9 mouse cellular contexts compared by ENCODE assay signal in genomic region chr12:86827241-86827606, GRCm38 (mm10). TPM values are rescaled to one million over a fixed set of nuclear protein-coding genes. Genes with fewer than 3 reads are reported as not detected.
DNase-seq lines count a peak whose midpoint lies in the region; ATAC-seq lines count a peak whose summit lies in the region.
"Had no signal": no experiment of that assay in that cellular context is flagged by ENCODE, and none has a peak within 500 bp of the region (broad histone marks: within the 10 kb centered on the region; RNA-seq: fewer than 3 reads in every experiment).

No protein-coding gene starts in this region.

- H3K36me3 ChIP-seq in heart, embryonic 14.5 days (ENCODE audit: control insufficient read depth, insufficient read depth, low read length): no peaks in the 10 kb centered on the region
- no peaks in the 10 kb centered on the region for H3K36me3 ChIP-seq in embryonic facial prominence, embryonic 10.5 days (replicated peaks)
- no peaks in the 10 kb centered on the region for H3K36me3 ChIP-seq in forebrain, embryonic 15.5 days
- H3K36me3 ChIP-seq in midbrain, embryonic 12.5 days: no peaks in the 10 kb centered on the region
- H3K36me3 ChIP-seq: intestine, embryonic 15.5 days had no signal

- no peaks in the 10 kb centered on the region for H3K27me3 ChIP-seq in heart, embryonic 14.5 days (ENCODE audit: control insufficient read depth, insufficient read depth, low read length)
- H3K27me3 ChIP-seq in embryonic facial prominence, embryonic 10.5 days (replicated peaks; ENCODE audit: low read depth, poor library complexity, severe bottlenecking): peaks cover 26% of the 10 kb centered on the region
- H3K27me3 ChIP-seq in forebrain, embryonic 15.5 days: no peaks in the 10 kb centered on the region
- peaks cover 12% of the 10 kb centered on the region; the same call in 1 of the 2 replicates for H3K27me3 ChIP-seq in midbrain, embryonic 12.5 days
- H3K27me3 ChIP-seq: intestine, embryonic 15.5 days had no signal

- 0 out of 2 replicates have a peak overlapping the region, but pooled peaks have one; percentile 1 for H3K9ac ChIP-seq in heart, embryonic 14.5 days (ENCODE audit: low read length)
- H3K9ac ChIP-seq in forebrain, embryonic 15.5 days (replicated peaks): no peak overlapping the region
- H3K9ac ChIP-seq in midbrain, embryonic 12.5 days (replicated peaks): no peak overlapping the region
- H3K9ac ChIP-seq: intestine, embryonic 15.5 days had no signal

- H3K4me2 ChIP-seq in heart, embryonic 14.5 days (ENCODE audit: low read length): no peak overlapping the region
- no peak overlapping the region for H3K4me2 ChIP-seq in forebrain, embryonic 15.5 days (replicated peaks)
- no peak overlapping the region for H3K4me2 ChIP-seq in midbrain, embryonic 12.5 days (replicated peaks)
- H3K4me2 ChIP-seq: intestine, embryonic 15.5 days had no signal

- intact Hi-C loops in heart, postnatal 36 days (cut with DNase I): no loop called here
- intact Hi-C loops in gastrocnemius, postnatal 14 days (cut with DNase I; ENCODE audit: low total_unique reads): no loop called here

- 89% methylated on average over 2 of the region's 2 CpGs for WGBS in heart, embryonic 14.5 days
- WGBS in embryonic facial prominence, embryonic 10.5 days: 98% methylated on average over 2 of the region's 2 CpGs
- WGBS in forebrain, embryonic 15.5 days: 80% methylated on average over 2 of the region's 2 CpGs
- 68% methylated on average over 2 of the region's 2 CpGs for WGBS in midbrain, embryonic 12.5 days

- no peaks in the 10 kb centered on the region for H3K9me3 ChIP-seq in heart, embryonic 14.5 days (ENCODE audit: control insufficient read depth, low read length)
- no peaks in the 10 kb centered on the region for H3K9me3 ChIP-seq in embryonic facial prominence, embryonic 10.5 days
- no peaks in the 10 kb centered on the region for H3K9me3 ChIP-seq in forebrain, embryonic 15.5 days
- no peaks in the 10 kb centered on the region for H3K9me3 ChIP-seq in midbrain, embryonic 12.5 days
- H3K9me3 ChIP-seq: intestine, embryonic 15.5 days had no signal

- H3K4me1 ChIP-seq in heart, embryonic 14.5 days (ENCODE audit: control insufficient read depth in 2 of 2, insufficient read depth in 2 of 2, low read length in 2 of 2): peaks cover 59 to 75% of the 10 kb centered on the region in 2 experiments
- peaks cover 66% of the 10 kb centered on the region for H3K4me1 ChIP-seq in embryonic facial prominence, embryonic 10.5 days
- H3K4me1 ChIP-seq in forebrain, embryonic 15.5 days: peaks cover 69% of the 10 kb centered on the region
- H3K4me1 ChIP-seq in midbrain, embryonic 12.5 days: peaks cover 70% of the 10 kb centered on the region

- H3K4me3 ChIP-seq in heart, embryonic 14.5 days (ENCODE audit: control insufficient read depth in 1 of 2, insufficient read depth in 1 of 2, low read depth in 1 of 2, low read length in 2 of 2): no peak overlapping the region
- H3K4me3 ChIP-seq in embryonic facial prominence, embryonic 10.5 days: no peak overlapping the region
- no peak overlapping the region for H3K4me3 ChIP-seq in forebrain, embryonic 15.5 days
- H3K4me3 ChIP-seq in midbrain, embryonic 12.5 days: no peak overlapping the region
- H3K4me3 ChIP-seq: intestine, embryonic 15.5 days had no signal

- H3K27ac ChIP-seq in heart, embryonic 14.5 days (replicated peaks in 1 of 2; ENCODE audit: control insufficient read depth in 1 of 2, insufficient read depth in 1 of 2, low read depth in 2 of 2, low read length in 2 of 2): peak overlapping the region; percentile 66 to 97
- peak overlapping the region; percentile 57 for H3K27ac ChIP-seq in embryonic facial prominence, embryonic 10.5 days (replicated peaks)
- H3K27ac ChIP-seq in forebrain, embryonic 15.5 days (replicated peaks): peak overlapping the region; percentile 61
- H3K27ac ChIP-seq in midbrain, embryonic 12.5 days (replicated peaks): peak overlapping the region; percentile 69
- H3K27ac ChIP-seq: intestine, embryonic 15.5 days had no signal

- ATAC-seq in heart, embryonic 14.5 days (ENCODE audit: insufficient number of reproducible peaks, insufficient read depth, low FRiP score, low read depth): no peak
- no peak for ATAC-seq in forebrain, embryonic 15.5 days (replicated peaks)
- no peak for ATAC-seq in midbrain, embryonic 12.5 days (ENCODE audit: low FRiP score, low read depth)
- ATAC-seq: intestine, embryonic 15.5 days had no signal

- DNase-seq in heart, postnatal 36 days: no peak
- no peak for DNase-seq in embryonic facial prominence, embryonic 10.5 days (ENCODE audit: low spot score)
- DNase-seq in layer of hippocampus, postnatal 14 days (ENCODE audit: low spot score in 2 of 2): no peak
- no peak for DNase-seq in Muller cell, postnatal 12 days (ENCODE audit: inconsistent ontology term)
- DNase-seq in gastrocnemius, postnatal 14 days: no peak

RNA-seq across cellular contexts. Expression of gene Irf2bpl, which starts 57.4 kb away (rescaled TPM):
- polyA plus RNA-seq in heart, embryonic 14.5 days (2014; fragmentation: Nextera tagmentation; extraction: Ambion mirVana): 32.8 and 36.1 TPM in 2 replicates
- 10 to 100 TPM; 36.1 to 37.0 TPM for total RNA-seq in heart, postnatal 36 days (2021)
- polyA plus RNA-seq in embryonic facial prominence, embryonic 10.5 days (2016; fragmentation: Nextera tagmentation; extraction: Ambion mirVana): 13.5 and 17.3 TPM in 2 replicates
- 94.9 and 95.8 TPM in 2 replicates for polyA plus RNA-seq in forebrain, embryonic 15.5 days (2015; fragmentation: Nextera tagmentation; extraction: Ambion mirVana)
- polyA plus RNA-seq in midbrain, embryonic 12.5 days (2016; fragmentation: Nextera tagmentation; extraction: Ambion mirVana): 74.0 and 76.0 TPM in 2 replicates
- total RNA-seq in layer of hippocampus, postnatal 14 days (2021): 10 to 100 TPM; 64.9 to 65.1 TPM
- 10 to 100 TPM; 41.8 to 42.8 TPM for total RNA-seq in gastrocnemius, postnatal 14 days (2021)
